Mouse (Mus musculus) hindbrain, embryonic 13.5 days (tissue): ENCODE data around the gene Tnip1. TPM values are rescaled to one million over a fixed set of nuclear protein-coding genes. Genes with fewer than 3 reads are reported as not detected.
"Not testable (repeated sequence)": the region's sequence is repeated elsewhere in the genome, so short reads cannot be mapped to it uniquely, and the experiment has no call there.

Experiments used
- ATAC-seq: fragments of 200-750 bp; cut with Nextera tagmentation; 2 replicates; pipeline ENCODE4 v1.8.0; 2017; ENCODE audit warnings: moderate TSS enrichment; ENCODE audit not compliant: low FRiP score
- H3K27ac ChIP-seq: fragments of 300-500 bp; sonication (generic); 2 replicates; pipeline ENCODE4 v1.5.1; 2015; ENCODE audit warnings: inconsistent platforms, mild to moderate bottlenecking, moderate library complexity
- H3K27me3 ChIP-seq: fragments of 300-500 bp; sonication (generic); 2 replicates; pipeline ENCODE4 v1.6.1; 2015; ENCODE audit warnings: mild to moderate bottlenecking, inconsistent platforms
- H3K36me3 ChIP-seq: fragments of 300-500 bp; sonication (generic); 2 replicates; pipeline ENCODE4 v1.6.1; 2015; ENCODE audit warnings: mild to moderate bottlenecking, inconsistent platforms
- H3K4me1 ChIP-seq: fragments of 300-500 bp; sonication (generic); replicated peaks from 2 replicates; pipeline ENCODE4 v1.6.1; 2015; ENCODE audit warnings: inconsistent platforms
- H3K4me2 ChIP-seq: fragments of 300-500 bp; sonication (generic); 2 replicates; pipeline ENCODE4 v1.6.1; 2015; ENCODE audit warnings: inconsistent platforms, mild to moderate bottlenecking, moderate library complexity
- H3K4me3 ChIP-seq: fragments of 300-500 bp; sonication (generic); 2 replicates; pipeline ENCODE4 v1.5.1; 2015; ENCODE audit warnings: mild to moderate bottlenecking, inconsistent platforms
- H3K9ac ChIP-seq: fragments of 300-500 bp; sonication (generic); 2 replicates; pipeline ENCODE4 v1.6.1; 2015; ENCODE audit warnings: mild to moderate bottlenecking, inconsistent platforms
- H3K9me3 ChIP-seq: fragments of 300-500 bp; sonication (generic); 2 replicates; pipeline ENCODE4 v1.6.1; 2016; ENCODE audit warnings: inconsistent platforms
- WGBS: fragments of 180-500 bp; shearing (Covaris S2); methylation state at CpG from one replicate; pipeline ENCODE4 v1.1.7; 2015; 5-methylcytosine and 5-hydroxymethylcytosine counted together
- polyA plus RNA-seq: library from polyadenylated mRNA; unstranded; fragments of >200 nt; fragmentation: Nextera tagmentation; extraction: Ambion mirVana; gene quantifications from 2 replicates; pipeline ENCODE4 v1.2.1, GENCODE M21; 2015

The Tnip1 gene
- polyA plus RNA-seq, 1 experiment from 2014 or later = 19.3 TPM

- Histone ChIP-seq H3K36me3 (no peaks in the 10 kb centered on the region), H3K4me1 (peaks cover 13% of the 10 kb centered on the region), H3K4me2 (no peak overlapping the region), H3K9ac (no peak overlapping the region), H3K27ac (no peak overlapping the region), H3K27me3 (no peaks in the 10 kb centered on the region), H3K4me3 (no peak overlapping the region), H3K9me3 (no peaks in the 10 kb centered on the region)
- WGBS = 77% methylated on average over 8 of the region's 8 CpGs
- no peak for ATAC-seq
These were observed 8.8 kb upstream of the Tnip1 start for GRCm38 (mm10) chr11:54971365-54972048.

- Histone ChIP-seq H3K9me3 (no peaks in the 10 kb centered on the region), H3K9ac (no peak overlapping the region), H3K4me3 (no peak overlapping the region), H3K27ac (no peak overlapping the region), H3K36me3 (no peaks in the 10 kb centered on the region), H3K27me3 (no peaks in the 10 kb centered on the region), H3K4me1 (0 out of 2 replicates have a peak, but pooled peaks cover 3% of the 10 kb centered on the region), H3K4me2 (no peak overlapping the region)
- WGBS = 86% methylated on average over 6 of the region's 6 CpGs
- ATAC-seq = no peak
These were observed 2.5 kb upstream of the Tnip1 start for GRCm38 (mm10) chr11:54965234-54965633.

- Histone ChIP-seq H3K27me3 (no peaks in the 10 kb centered on the region), H3K9me3 (no peaks in the 10 kb centered on the region), H3K4me3 (no peak overlapping the region), H3K9ac (no peak overlapping the region), H3K27ac (no peak overlapping the region), H3K4me1 (0 out of 2 replicates have a peak, but pooled peaks cover 3% of the 10 kb centered on the region), H3K36me3 (no peaks in the 10 kb centered on the region), H3K4me2 (no peak overlapping the region)
- ATAC-seq = no peak
- 77% methylated on average over 3 of the region's 3 CpGs for WGBS
These were observed 796 bp downstream of the Tnip1 start for GRCm38 (mm10) chr11:54961921-54962320.

GRCm38 (mm10) chr11:54961164-54961850, 1.4 kb downstream of the Tnip1 start:
- Histone ChIP-seq H3K4me2 (no peak overlapping the region), H3K36me3 (no peaks in the 10 kb centered on the region), H3K27ac (no peak overlapping the region), H3K27me3 (no peaks in the 10 kb centered on the region), H3K9me3 (no peaks in the 10 kb centered on the region), H3K4me3 (no peak overlapping the region), H3K9ac (no peak overlapping the region), H3K4me1 (0 out of 2 replicates have a peak, but pooled peaks cover 3% of the 10 kb centered on the region)
- WGBS = 73% methylated on average over 6 of the region's 6 CpGs
- ATAC-seq = no peak

GRCm38 (mm10) chr11:54960251-54960650, 2.5 kb downstream of the Tnip1 start:
- H3K36me3 ChIP-seq = no peaks in the 10 kb centered on the region
- H3K9me3 ChIP-seq = no peaks in the 10 kb centered on the region
- H3K4me1 ChIP-seq = peaks cover 6% of the 10 kb centered on the region; the same call in 1 of the 2 replicates
- no peak overlapping the region for H3K4me3 ChIP-seq
- no peak overlapping the region for H3K27ac ChIP-seq
- H3K27me3 ChIP-seq = no peaks in the 10 kb centered on the region
- no peak for ATAC-seq
- no peak overlapping the region for H3K9ac ChIP-seq
- WGBS = 93% methylated on average over 6 of the region's 6 CpGs
- H3K4me2 ChIP-seq = no peak overlapping the region

- Histone ChIP-seq H3K4me3 (no peak overlapping the region), H3K27ac (no peak overlapping the region), H3K4me2 (no peak overlapping the region), H3K27me3 (no peaks in the 10 kb centered on the region), H3K9ac (no peak overlapping the region), H3K36me3 (no peaks in the 10 kb centered on the region), H3K9me3 (no peaks in the 10 kb centered on the region), H3K4me1 (peaks cover 22% of the 10 kb centered on the region)
- 65% methylated on average over 3 of the region's 3 CpGs for WGBS
- ATAC-seq = no peak
These were observed 4.1 kb downstream of the Tnip1 start for GRCm38 (mm10) chr11:54958571-54959073.

GRCm38 (mm10) chr11:54957708-54958107, 5.0 kb downstream of the Tnip1 start:
- not testable (repeated sequence) for H3K27ac ChIP-seq, H3K9me3 ChIP-seq, H3K9ac ChIP-seq, H3K27me3 ChIP-seq, ATAC-seq, H3K4me3 ChIP-seq, H3K36me3 ChIP-seq, H3K4me2 ChIP-seq
- peaks cover 20% of the 10 kb centered on the region for H3K4me1 ChIP-seq
- 90% methylated on average over 3 of the region's 3 CpGs for WGBS

- H3K4me1 ChIP-seq = peaks cover 26% of the 10 kb centered on the region
- no peaks in the 10 kb centered on the region for H3K27me3 ChIP-seq
- no peak overlapping the region for H3K27ac ChIP-seq
- no peaks in the 10 kb centered on the region for H3K9me3 ChIP-seq
- no peaks in the 10 kb centered on the region for H3K36me3 ChIP-seq
- H3K4me3 ChIP-seq = no peak overlapping the region
- WGBS = 66% methylated on average over 7 of the region's 7 CpGs
- H3K4me2 ChIP-seq = no peak overlapping the region
- no peak for ATAC-seq
- no peak overlapping the region for H3K9ac ChIP-seq
These were observed 5.8 kb downstream of the Tnip1 start for GRCm38 (mm10) chr11:54956912-54957311.

GRCm38 (mm10) chr11:54955735-54956480, 6.8 kb downstream of the Tnip1 start:
- peak; percentile 98 for ATAC-seq
- H3K9me3 ChIP-seq = no peaks in the 10 kb centered on the region
- H3K9ac ChIP-seq = peak overlapping the region; percentile 85
- H3K4me2 ChIP-seq = peak overlapping the region; percentile 64
- WGBS = under 1% methylated on average over 59 of the region's 59 CpGs
- no peaks in the 10 kb centered on the region for H3K36me3 ChIP-seq
- no peaks in the 10 kb centered on the region for H3K27me3 ChIP-seq
- peaks cover 27% of the 10 kb centered on the region for H3K4me1 ChIP-seq
- peak overlapping the region; percentile 92 for H3K27ac ChIP-seq
- H3K4me3 ChIP-seq = peak overlapping the region; percentile 72

- ATAC-seq, H3K27me3 ChIP-seq, H3K36me3 ChIP-seq, H3K9me3 ChIP-seq: not testable (repeated sequence)
- Histone ChIP-seq H3K4me2 (peak overlapping the region; percentile 64), H3K4me3 (peak overlapping the region; percentile 72), H3K27ac (peak overlapping the region; percentile 92; the same call in 1 of the 2 replicates), H3K4me1 (peaks cover 27% of the 10 kb centered on the region), H3K9ac (peak overlapping the region; percentile 85)
- 45% methylated on average over 10 of the region's 10 CpGs for WGBS
These were observed 7.3 kb downstream of the Tnip1 start for GRCm38 (mm10) chr11:54955400-54955734.

- ATAC-seq = no peak
- Histone ChIP-seq H3K27me3 (no peaks in the 10 kb centered on the region), H3K36me3 (no peaks in the 10 kb centered on the region), H3K9me3 (no peaks in the 10 kb centered on the region), H3K4me2 (peak overlapping the region; percentile 64), H3K4me3 (no peak overlapping the region), H3K9ac (no peak overlapping the region), H3K4me1 (peaks cover 27% of the 10 kb centered on the region), H3K27ac (no peak overlapping the region)
- 86% methylated on average over 8 of the region's 8 CpGs for WGBS
These were observed 8.0 kb downstream of the Tnip1 start for GRCm38 (mm10) chr11:54954716-54955115.

GRCm38 (mm10) chr11:54953993-54954446, 8.7 kb downstream of the Tnip1 start:
- Histone ChIP-seq H3K9ac (no peak overlapping the region), H3K4me2 (peak overlapping the region; percentile 28), H3K36me3 (no peaks in the 10 kb centered on the region), H3K27ac (no peak overlapping the region), H3K27me3 (no peaks in the 10 kb centered on the region), H3K9me3 (no peaks in the 10 kb centered on the region), H3K4me3 (0 out of 2 replicates have a peak overlapping the region, but pooled peaks have one; percentile 0), H3K4me1 (peaks cover 27% of the 10 kb centered on the region)
- WGBS = 22% methylated on average over 9 of the region's 9 CpGs
- no peak for ATAC-seq
